Mouse (Mus musculus) liver, embryonic 13.5 days (tissue): ENCODE results near the gene Bdp1. TPM values are rescaled to one million over a fixed set of nuclear protein-coding genes. Genes with fewer than 3 reads are reported as not detected.

ENCODE experiments used
- ATAC-seq: fragments of 200-750 bp; cut with Nextera tagmentation; 2 replicates; pipeline ENCODE4 v1.8.0; 2017; ENCODE audit warnings: low read depth, mild to moderate bottlenecking, moderate number of reproducible peaks, moderate library complexity
- DNase-seq: peaks from one replicate; pipeline ENCODE4 v3.0.0; 2022
- H3K27ac ChIP-seq: fragments of 300-500 bp; sonication (generic); 2 replicates; pipeline ENCODE4 v1.5.1; 2015; ENCODE audit warnings: moderate library complexity, mild to moderate bottlenecking, inconsistent platforms
- H3K27me3 ChIP-seq: fragments of 300-500 bp; sonication (generic); 2 replicates; pipeline ENCODE4 v1.6.1; 2015; ENCODE audit warnings: mild to moderate bottlenecking, inconsistent platforms
- H3K36me3 ChIP-seq: fragments of 300-500 bp; sonication (generic); 2 replicates; pipeline ENCODE4 v1.6.1; 2015; ENCODE audit warnings: mild to moderate bottlenecking, inconsistent platforms
- H3K4me1 ChIP-seq: fragments of 300-500 bp; sonication (generic); replicated peaks from 2 replicates; pipeline ENCODE4 v1.6.1; 2015; ENCODE audit warnings: inconsistent platforms
- H3K4me2 ChIP-seq: fragments of 300-500 bp; sonication (generic); 2 replicates; pipeline ENCODE4 v1.6.1; 2015; ENCODE audit warnings: inconsistent platforms, mild to moderate bottlenecking, moderate library complexity
- H3K4me3 ChIP-seq: fragments of 300-500 bp; sonication (generic); replicated peaks from 2 replicates; pipeline ENCODE4 v1.5.1; 2015; ENCODE audit warnings: mild to moderate bottlenecking, inconsistent platforms
- H3K9ac ChIP-seq: fragments of 300-500 bp; sonication (generic); 2 replicates; pipeline ENCODE4 v1.6.1; 2015; ENCODE audit warnings: mild to moderate bottlenecking, inconsistent platforms
- H3K9me3 ChIP-seq: fragments of 300-500 bp; sonication (generic); replicated peaks from 2 replicates; pipeline ENCODE4 v1.6.1; 2016; ENCODE audit warnings: inconsistent platforms
- WGBS: fragments of 180-500 bp; shearing (Covaris S2); methylation state at CpG from one replicate; pipeline ENCODE4 v1.1.7; 2015; ENCODE audit not compliant: insufficient replicate concordance; 5-methylcytosine and 5-hydroxymethylcytosine counted together
- polyA plus RNA-seq: library from polyadenylated mRNA; unstranded; fragments of >200 nt; fragmentation: Nextera tagmentation; extraction: Ambion mirVana; gene quantifications from 2 replicates; pipeline ENCODE4 v1.2.1, GENCODE M21; 2015

Gene Bdp1
- 17.7 and 19.9 TPM in 2 replicates for polyA plus RNA-seq

GRCm38 (mm10) chr13:100103748-100104254 is at the start of gene Bdp1:
Gene Bdp1, minus strand, starts transcription at chr13:100104070.
- under 1% methylated on average over 44 of the region's 44 CpGs for whole genome bisulfite sequencing
- H3K27me3 ChIP-seq, result peaks cover 6% of the 10 kb centered on the region
- H3K9me3 ChIP-seq, result no peaks in the 10 kb centered on the region
- DNase-seq (peak; percentile 86), ATAC-seq (peak; percentile 83)
- H3K4me2 ChIP-seq, result peak within 1 kb of the TSS; percentile 78
- peaks cover 4% of the 10 kb centered on the region for H3K36me3 ChIP-seq
- peaks cover 54% of the 10 kb centered on the region for H3K4me1 ChIP-seq
- peak within 1 kb of the TSS; percentile 84 for H3K27ac ChIP-seq
- H3K9ac ChIP-seq, result peak within 1 kb of the TSS; percentile 96
- peak within 1 kb of the TSS; percentile 99 for H3K4me3 ChIP-seq

- WGBS, result 29% methylated on average over 1 of the region's 1 CpGs
- Histone ChIP-seq H3K27ac (no peak overlapping the region), H3K9me3 (no peaks in the 10 kb centered on the region), H3K4me2 (no peak overlapping the region), H3K9ac (no peak overlapping the region), H3K36me3 (no peaks in the 10 kb centered on the region), H3K4me1 (0 out of 2 replicates have a peak, but pooled peaks cover 5% of the 10 kb centered on the region), H3K4me3 (no peak overlapping the region), H3K27me3 (no peaks in the 10 kb centered on the region)
- ATAC-seq, result 0 out of 2 replicates have a peak, but pooled peaks have one; percentile 18
- no peak for DNase-seq
Observed at GRCm38 (mm10) chr13:100152659-100153058, 48.8 kb upstream of the Bdp1 start.

GRCm38 (mm10) chr13:100141646-100142314 is 37.9 kb upstream of the Bdp1 start:
- H3K36me3 ChIP-seq, result peaks cover 20% of the 10 kb centered on the region
- DNase-seq (no peak), ATAC-seq (no peak)
- no peak overlapping the region for H3K4me3 ChIP-seq
- H3K4me1 ChIP-seq, result no peaks in the 10 kb centered on the region
- H3K27ac ChIP-seq, result no peak overlapping the region
- H3K27me3 ChIP-seq, result no peaks in the 10 kb centered on the region
- no peaks in the 10 kb centered on the region for H3K9me3 ChIP-seq
- no peak overlapping the region for H3K4me2 ChIP-seq
- no peak overlapping the region for H3K9ac ChIP-seq
- WGBS, result 68% methylated on average over 8 of the region's 8 CpGs

GRCm38 (mm10) chr13:100125258-100125643 is 21.4 kb upstream of the Bdp1 start:
- WGBS, result 1% methylated on average over 10 of the region's 10 CpGs
- 0 out of 2 replicates have a peak overlapping the region, but pooled peaks have one; percentile 10 for H3K27ac ChIP-seq
- peak overlapping the region; percentile 79 for H3K9ac ChIP-seq
- ATAC-seq (peak; percentile 20; the same call in 1 of the 2 replicates), DNase-seq (no peak)
- H3K4me2 ChIP-seq, result peak overlapping the region; percentile 76
- peak overlapping the region; percentile 92 for H3K4me3 ChIP-seq
- no peaks in the 10 kb centered on the region for H3K27me3 ChIP-seq
- H3K9me3 ChIP-seq, result no peaks in the 10 kb centered on the region
- peaks cover 32% of the 10 kb centered on the region for H3K36me3 ChIP-seq
- peaks cover 19% of the 10 kb centered on the region for H3K4me1 ChIP-seq

- Histone ChIP-seq H3K36me3 (peaks cover 30% of the 10 kb centered on the region), H3K9me3 (no peaks in the 10 kb centered on the region), H3K27ac (0 out of 2 replicates have a peak within 1 kb of the TSS, but pooled peaks have one; percentile 10), H3K9ac (peak within 1 kb of the TSS; percentile 79), H3K4me2 (peak within 1 kb of the TSS; percentile 76), H3K4me1 (peaks cover 19% of the 10 kb centered on the region), H3K4me3 (peak within 1 kb of the TSS; percentile 92), H3K27me3 (no peaks in the 10 kb centered on the region)
- DNase-seq (peak; percentile 84), ATAC-seq (peak; percentile 95)
- 4% methylated on average over 42 of the region's 42 CpGs for WGBS
Observed at GRCm38 (mm10) chr13:100124423-100125257, 20.8 kb upstream of the Bdp1 start, which contains the start of gene Smn1. Gene Smn1, plus strand, starts transcription at chr13:100124852.

GRCm38 (mm10) chr13:100123970-100124369 is 20.1 kb upstream of the Bdp1 start:
- 80% methylated on average over 3 of the region's 3 CpGs for WGBS
- H3K36me3 ChIP-seq, result peaks cover 23% of the 10 kb centered on the region
- no peak overlapping the region for H3K27ac ChIP-seq
- H3K4me3 ChIP-seq, result peak overlapping the region; percentile 92
- peak overlapping the region; percentile 76 for H3K4me2 ChIP-seq
- ATAC-seq (no peak), DNase-seq (no peak)
- no peak overlapping the region for H3K9ac ChIP-seq
- H3K4me1 ChIP-seq, result peaks cover 19% of the 10 kb centered on the region
- H3K27me3 ChIP-seq, result no peaks in the 10 kb centered on the region
- no peaks in the 10 kb centered on the region for H3K9me3 ChIP-seq

GRCm38 (mm10) chr13:100112218-100112972 is 8.5 kb upstream of the Bdp1 start:
- no peak overlapping the region for H3K4me3 ChIP-seq
- H3K9ac ChIP-seq, result no peak overlapping the region
- H3K36me3 ChIP-seq, result no peaks in the 10 kb centered on the region
- H3K4me1 ChIP-seq, result peaks cover 12% of the 10 kb centered on the region
- no peak for DNase-seq
- ATAC-seq, result no peak
- H3K27me3 ChIP-seq, result no peaks in the 10 kb centered on the region; the same call in 1 of the 2 replicates
- no peak overlapping the region for H3K27ac ChIP-seq
- H3K4me2 ChIP-seq, result no peak overlapping the region
- no peaks in the 10 kb centered on the region for H3K9me3 ChIP-seq
- 37% methylated on average over 5 of the region's 5 CpGs for WGBS

- Histone ChIP-seq H3K4me3 (peak within 1 kb of the TSS; percentile 70), H3K4me2 (peak within 1 kb of the TSS; percentile 89), H3K27ac (no peak within 1 kb of the TSS), H3K4me1 (peaks cover 25% of the 10 kb centered on the region), H3K36me3 (no peaks in the 10 kb centered on the region), H3K27me3 (peaks cover 6% of the 10 kb centered on the region), H3K9ac (peak within 1 kb of the TSS; percentile 73), H3K9me3 (no peaks in the 10 kb centered on the region)
- peak; percentile 67 for DNase-seq
- ATAC-seq, result peak; percentile 40
- under 1% methylated on average over 76 of the region's 76 CpGs for WGBS
Observed at GRCm38 (mm10) chr13:100107652-100108472, 4.0 kb upstream of the Bdp1 start, which contains the start of gene Serf1. Gene Serf1, plus strand, starts transcription at chr13:100108012.

GRCm38 (mm10) chr13:100103052-100103658 is 715 bp downstream of the Bdp1 start:
- H3K27ac ChIP-seq, result peak overlapping the region; percentile 84
- ATAC-seq (peak; percentile 37), DNase-seq (no peak)
- peak overlapping the region; percentile 96 for H3K9ac ChIP-seq
- peak overlapping the region; percentile 99 for H3K4me3 ChIP-seq
- H3K4me2 ChIP-seq, result peak overlapping the region; percentile 78
- no peaks in the 10 kb centered on the region for H3K9me3 ChIP-seq
- peaks cover 6% of the 10 kb centered on the region for H3K27me3 ChIP-seq
- peaks cover 9% of the 10 kb centered on the region for H3K36me3 ChIP-seq
- H3K4me1 ChIP-seq, result peaks cover 50% of the 10 kb centered on the region
- WGBS, result 2% methylated on average over 15 of the region's 15 CpGs

GRCm38 (mm10) chr13:100098808-100099207 is 5.1 kb downstream of the Bdp1 start:
- DNase-seq, result no peak
- H3K9ac ChIP-seq, result no peak overlapping the region
- H3K4me2 ChIP-seq, result no peak overlapping the region
- no peaks in the 10 kb centered on the region for H3K9me3 ChIP-seq
- 29% methylated on average over 6 of the region's 6 CpGs for WGBS
- H3K4me3 ChIP-seq, result no peak overlapping the region
- H3K27ac ChIP-seq, result no peak overlapping the region
- no peak for ATAC-seq
- peaks cover 35% of the 10 kb centered on the region for H3K4me1 ChIP-seq
- H3K36me3 ChIP-seq, result peaks cover 49% of the 10 kb centered on the region
- no peaks in the 10 kb centered on the region for H3K27me3 ChIP-seq
